Mouse (Mus musculus) erythroblast, adult 5-6 weeks (primary cell): Measurements from ENCODE around the gene Ccl26. TPM values are rescaled to one million over a fixed set of nuclear protein-coding genes. Genes with fewer than 3 reads are reported as not detected.

Experiments used
- total RNA-seq, 2 experiments: library from RNA; stranded (forward) in 1 of 2; stranded (reverse) in 1 of 2; fragments of 150-400 nt in 1 of 2; fragments of 200-764, 138-1000 nt in 1 of 2; gene quantifications; 2 replicates each; pipeline versions ENCODE4 v1.2.3 to v1.2.4; 2015 to 2017; ENCODE audit warnings: low replicate concordance in 2 of 2

The Ccl26 gene
- total RNA-seq, 2 experiments from 2014 or later: not detected

Other genes starting within 250 kb of the Ccl26 start
- not detected in 2 replicates for gene Fkbp6, start 213.5 kb downstream of the Ccl26 start, total RNA-seq (2015; ENCODE audit: low replicate concordance)
- gene Fkbp6, start 213.5 kb downstream of the Ccl26 start, total RNA-seq (2017; ENCODE audit: low replicate concordance): not detected in 2 replicates
- gene Trim50, start 210.3 kb downstream of the Ccl26 start, total RNA-seq (2015; ENCODE audit: low replicate concordance): not detected in 2 replicates
- not detected in 2 replicates for gene Trim50, start 210.3 kb downstream of the Ccl26 start, total RNA-seq (2017; ENCODE audit: low replicate concordance)
- 0.77 and 4.6 TPM in 2 replicates for gene Nsun5, start 193.6 kb downstream of the Ccl26 start, total RNA-seq (2015; ENCODE audit: low replicate concordance)
- 1.7 and 3.2 TPM in 2 replicates for gene Nsun5, start 193.6 kb downstream of the Ccl26 start, total RNA-seq (2017; ENCODE audit: low replicate concordance)
- 13.8 and 21.3 TPM in 2 replicates for gene Pom121, start 169.0 kb downstream of the Ccl26 start, total RNA-seq (2015; ENCODE audit: low replicate concordance)
- 2.8 and 4.3 TPM in 2 replicates for gene Pom121, start 169.0 kb downstream of the Ccl26 start, total RNA-seq (2017; ENCODE audit: low replicate concordance)
- gene Hip1, start 18.4 kb downstream of the Ccl26 start, total RNA-seq (2015; ENCODE audit: low replicate concordance): 1.2 and 5.0 TPM in 2 replicates
- gene Hip1, start 18.4 kb downstream of the Ccl26 start, total RNA-seq (2017; ENCODE audit: low replicate concordance): 1.3 and 4.9 TPM in 2 replicates
- gene Ccl24, start 9.5 kb upstream of the Ccl26 start, total RNA-seq (2015; ENCODE audit: low replicate concordance): not detected in 2 replicates
- gene Ccl24, start 9.5 kb upstream of the Ccl26 start, total RNA-seq (2017; ENCODE audit: low replicate concordance): not detected in 2 replicates
- 9.6 and 9.8 TPM in 2 replicates for gene Rhbdd2, start 69.0 kb upstream of the Ccl26 start, total RNA-seq (2015; ENCODE audit: low replicate concordance)
- gene Rhbdd2, start 69.0 kb upstream of the Ccl26 start, total RNA-seq (2017; ENCODE audit: low replicate concordance): 0.28 and 5.1 TPM in 2 replicates
- gene Por, start 106.5 kb upstream of the Ccl26 start, total RNA-seq (2015; ENCODE audit: low replicate concordance): 8.8 and 9.0 TPM in 2 replicates
- gene Por, start 106.5 kb upstream of the Ccl26 start, total RNA-seq (2017; ENCODE audit: low replicate concordance): 9.9 and 14.5 TPM in 2 replicates
- 0.58 and 5.4 TPM in 2 replicates for gene Tmem120a, start 180.9 kb upstream of the Ccl26 start, total RNA-seq (2015; ENCODE audit: low replicate concordance)
- gene Tmem120a, start 180.9 kb upstream of the Ccl26 start, total RNA-seq (2017; ENCODE audit: low replicate concordance): 6.0 and 8.7 TPM in 2 replicates
- gene Styxl1, start 214.8 kb upstream of the Ccl26 start, total RNA-seq (2015; ENCODE audit: low replicate concordance): not detected in 2 replicates
- not detected in 2 replicates for gene Styxl1, start 214.8 kb upstream of the Ccl26 start, total RNA-seq (2017; ENCODE audit: low replicate concordance)
- gene Mdh2, start 214.9 kb upstream of the Ccl26 start, total RNA-seq (2015; ENCODE audit: low replicate concordance): 106 and 152 TPM in 2 replicates
- gene Mdh2, start 214.9 kb upstream of the Ccl26 start, total RNA-seq (2017; ENCODE audit: low replicate concordance): 47.2 and 55.1 TPM in 2 replicates
- gene Srrm3, start 243.3 kb upstream of the Ccl26 start, total RNA-seq (2015; ENCODE audit: low replicate concordance): not detected in 2 replicates
- gene Srrm3, start 243.3 kb upstream of the Ccl26 start, total RNA-seq (2017; ENCODE audit: low replicate concordance): not detected in 2 replicates